Mouse (Mus musculus): Measurements from ENCODE around the gene Slco1c1.
"Not testable (repeated sequence)": the region's sequence is repeated elsewhere in the genome, so short reads cannot be mapped to it uniquely, and the experiment has no call there.

Gene Slco1c1

GRCm38 (mm10) chr6:141590598-141591200, 66.5 kb downstream of the Slco1c1 start:
- DNase-seq = not testable (repeated sequence)

- no peak for DNase-seq
Observed at GRCm38 (mm10) chr6:141596081-141596480, 71.9 kb downstream of the Slco1c1 start.

- no peak for DNase-seq
Observed at GRCm38 (mm10) chr6:141597037-141597436, 72.9 kb downstream of the Slco1c1 start.

- DNase-seq = no peak
Observed at GRCm38 (mm10) chr6:141600940-141601339, 76.8 kb downstream of the Slco1c1 start.

GRCm38 (mm10) chr6:141610702-141611260, 86.6 kb downstream of the Slco1c1 start:
- no peak for DNase-seq

- no peak for DNase-seq
Observed at GRCm38 (mm10) chr6:141614017-141614416, 89.8 kb downstream of the Slco1c1 start.

GRCm38 (mm10) chr6:141615348-141615747, 91.2 kb downstream of the Slco1c1 start:
- no peak for DNase-seq

Data from right cerebral cortex, postnatal 14 days (tissue).